Mouse (Mus musculus): ENCODE measurements around the gene Twsg1. TPM values are rescaled to one million over a fixed set of nuclear protein-coding genes. Genes with fewer than 3 reads are reported as not detected.

Twsg1 gene
- total and polyA plus RNA-seq, 3 experiments: 17.0 to 17.7 TPM; not detected in 1

DNA sequence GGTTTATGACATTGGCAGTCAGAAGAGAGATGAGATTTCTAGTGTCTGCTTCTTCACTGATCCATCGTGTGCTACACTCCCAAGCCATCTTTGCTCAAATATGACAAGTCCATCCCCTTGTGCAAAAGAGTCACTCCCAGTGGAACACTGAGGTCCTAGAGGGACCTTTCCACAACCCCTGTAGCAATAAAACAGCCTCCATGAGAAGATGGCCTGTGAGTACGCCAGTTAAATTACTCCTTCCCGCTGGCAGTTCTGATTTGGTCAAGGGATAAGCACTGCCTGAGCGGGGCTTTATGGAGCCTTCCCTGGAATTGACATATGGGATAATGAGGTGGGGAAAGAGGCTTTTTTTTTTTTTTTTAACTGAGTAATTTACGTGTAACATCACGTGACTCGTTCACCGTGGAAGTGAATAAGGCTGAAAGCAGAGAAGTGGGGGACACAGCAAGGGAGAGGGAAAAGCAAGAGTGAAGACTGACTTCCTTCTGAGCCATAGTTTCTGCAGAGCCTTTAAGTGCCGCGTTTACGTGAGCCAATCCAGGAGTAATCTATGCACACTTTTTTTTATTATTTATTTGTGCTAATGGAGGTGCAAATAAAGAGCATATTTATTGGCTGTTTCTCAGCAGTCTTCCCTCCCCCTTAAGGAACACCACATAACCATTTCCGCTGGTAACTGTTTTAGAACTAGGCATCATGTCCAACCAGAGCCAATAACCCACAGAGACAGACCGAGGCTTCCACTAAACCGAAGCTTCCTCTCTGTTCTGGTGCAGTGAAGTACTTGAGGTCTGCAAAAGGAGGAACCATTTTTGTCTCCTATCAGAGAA lies 65.1 kb downstream of the Twsg1 start, which contains the start of gene Ralbp1 (continued):
- peak; percentile 8; the same call in 1 of the 2 replicates for TF ChIP-seq CHD2 (IDR thresholded peaks at IDR 0.05; ENCODE audit: low read length)
- TF ChIP-seq POLR2A (IDR thresholded peaks at IDR 0.05; ENCODE audit: control insufficient read depth in 1 of 2, insufficient read depth in 1 of 2, low read depth in 1 of 2, low read length in 2 of 2, poor library complexity in 1 of 2): peak in 1 of 2 experiments; percentile 78; a peak in 2 of 4 replicates
- TF ChIP-seq ZMIZ1 (IDR thresholded peaks at IDR 0.05; ENCODE audit: low read depth, low read length): peak; percentile 71
- TF ChIP-seq CHD1 (IDR thresholded peaks at IDR 0.05; ENCODE audit: low read depth, low read length): peak; percentile 88; the same call in 1 of the 2 replicates
- TF ChIP-seq MYB (IDR thresholded peaks at IDR 0.05; ENCODE audit: low read depth, low read length): no peak
- TF ChIP-seq CTCF (IDR thresholded peaks at IDR 0.05 in 2 of 3, conservative IDR thresholded peaks at IDR 0.05 in 1 of 3; ENCODE audit: control insufficient read depth in 1 of 3, insufficient read depth in 1 of 3, low read depth in 2 of 3, low read length in 3 of 3, poor library complexity in 1 of 3, severe bottlenecking in 1 of 3): no peak
- TF ChIP-seq RAD21 (IDR thresholded peaks at IDR 0.05; ENCODE audit: low read depth, low read length): no peak
- TF ChIP-seq SIN3A (IDR thresholded peaks at IDR 0.05; ENCODE audit: low read length): peak; percentile 71
- TF ChIP-seq ZKSCAN1 (IDR thresholded peaks at IDR 0.05; ENCODE audit: low read depth, low read length): 0 out of 2 replicates have a peak, but pooled peaks have one; percentile 35
- no peak for TF ChIP-seq POLR2AphosphoS2 (IDR thresholded peaks at IDR 0.05; ENCODE audit: low read length)
- TF ChIP-seq USF1 (IDR thresholded peaks at IDR 0.05; ENCODE audit: low read depth, low read length): peak; percentile 95
- TF ChIP-seq TCF12 (IDR thresholded peaks at IDR 0.05; ENCODE audit: low read depth, low read length): peak; percentile 15
- TF ChIP-seq RCOR1 (IDR thresholded peaks at IDR 0.05; ENCODE audit: low read depth, low read length): no peak
- TF ChIP-seq MXI1 (IDR thresholded peaks at IDR 0.05; ENCODE audit: low read depth, low read length): peak; percentile 56
- TF ChIP-seq TBP (IDR thresholded peaks at IDR 0.05; ENCODE audit: low read depth, low read length): peak; percentile 79
- TF ChIP-seq KAT2A (conservative IDR thresholded peaks at IDR 0.05; ENCODE audit: low read depth, low read length): no peak; the same call in 1 of the 2 replicates
- TF ChIP-seq ELF1 (IDR thresholded peaks at IDR 0.05; ENCODE audit: low read depth, low read length): peak; percentile 20; the same call in 1 of the 2 replicates
- TF ChIP-seq GATA1 (IDR thresholded peaks at IDR 0.05; ENCODE audit: low read depth, low read length): no peak

DNA sequence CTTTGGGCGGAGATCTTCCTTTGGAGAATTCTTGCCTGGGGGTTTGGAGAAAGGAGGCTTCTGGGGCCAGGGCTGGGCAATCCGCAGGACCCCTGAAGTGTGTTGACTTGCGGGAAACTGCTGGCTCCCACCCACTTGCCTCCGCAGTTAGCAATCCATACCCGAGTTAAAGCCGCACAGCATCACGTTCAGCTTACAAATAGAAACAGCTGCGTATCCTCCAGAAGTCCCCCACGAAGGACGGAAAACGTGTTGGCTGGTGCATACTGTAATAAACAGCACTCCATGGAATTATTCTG lies 65.7 kb downstream of the Twsg1 start:
- TF ChIP-seq MAX (IDR thresholded peaks at IDR 0.05; ENCODE audit: low read length) (peak; percentile 39; the same call in 1 of the 2 replicates), MEF2A (IDR thresholded peaks at IDR 0.05; ENCODE audit: extremely low read depth, insufficient replicate concordance, low read depth, low read length, poor library complexity, severe bottlenecking) (no peak), ZMIZ1 (IDR thresholded peaks at IDR 0.05; ENCODE audit: low read depth, low read length) (peak; percentile 70; the same call in 1 of the 2 replicates), ZNF384 (IDR thresholded peaks at IDR 0.05; ENCODE audit: low read depth, low read length) (no peak)
- H3K9ac ChIP-seq (ENCODE audit: control insufficient read depth, low read depth, low read length, poor library complexity, severe bottlenecking): peak overlapping the region; percentile 84
- DNase-seq (ENCODE audit: low read depth, low spot score): no peak
- H3K36me3 ChIP-seq (ENCODE audit: control insufficient read depth in 1 of 2, insufficient read depth in 2 of 2, low read length in 2 of 2): peaks cover 0 to 6% of the 10 kb centered on the region in 2 experiments; a peak in 2 of 4 replicates
- peaks cover 0 to 16% of the 10 kb centered on the region in 2 experiments; a peak in 3 of 4 replicates for H3K4me1 ChIP-seq (ENCODE audit: control insufficient read depth in 1 of 2, insufficient read depth in 2 of 2, low read length in 2 of 2)
- peak overlapping the region; percentile 81 for H3K27ac ChIP-seq (ENCODE audit: control insufficient read depth, low read depth, low read length)
- H3K9me3 ChIP-seq (replicated peaks; ENCODE audit: insufficient read depth, low read length): no peaks in the 10 kb centered on the region
- H3K27me3 ChIP-seq (ENCODE audit: control insufficient read depth in 1 of 2, insufficient read depth in 2 of 2, low read length in 2 of 2): no peaks in the 10 kb centered on the region
- H3K4me3 ChIP-seq (ENCODE audit: control insufficient read depth in 1 of 2, insufficient read depth in 1 of 2, low read depth in 2 of 2, low read length in 2 of 2): peak overlapping the region; percentile 79 to 85
- H3K79me2 ChIP-seq (ENCODE audit: control insufficient read depth, insufficient read depth, low read length, poor library complexity): peaks cover 31% of the 10 kb centered on the region
